Mouse (Mus musculus) kidney, embryonic 14.5 days (tissue): ENCODE measurements at regions not wholly inside any gene's neighbourhood (a gene's known extent, or its start where the extent isn't known, plus 50 kb on each side); places are given as distances from the start of the nearest gene placed in this dataset.
A peak's percentile ranks its signal among the peaks of the same experiment; 100 is the strongest.

Experiments used
- ATAC-seq: fragments of 200-750 bp; cut with Nextera tagmentation; 2 replicates; pipeline ENCODE4 v1.8.0; 2017; ENCODE audit warnings: moderate number of reproducible peaks, mild to moderate bottlenecking, moderate TSS enrichment, moderate library complexity; ENCODE audit not compliant: low FRiP score, low TSS enrichment
- H3K27ac ChIP-seq: fragments of 300-500 bp; sonication (generic); 2 replicates; pipeline ENCODE4 v1.5.1; 2014; ENCODE audit warnings: low read depth, mild to moderate bottlenecking, low read length, moderate library complexity, mixed read lengths
- H3K27me3 ChIP-seq: fragments of 300-500 bp; sonication (generic); 2 replicates; pipeline ENCODE4 v1.6.1; 2014; ENCODE audit warnings: mild to moderate bottlenecking, low read length; ENCODE audit not compliant: control insufficient read depth, insufficient read depth
- H3K36me3 ChIP-seq: fragments of 300-500 bp; sonication (generic); 2 replicates; pipeline ENCODE4 v1.6.1; 2014; ENCODE audit warnings: low read length, mixed read lengths; ENCODE audit not compliant: control insufficient read depth, insufficient read depth
- H3K4me1 ChIP-seq: fragments of 300-500 bp; sonication (generic); 2 replicates; pipeline ENCODE4 v1.6.1; 2014; ENCODE audit warnings: low read length, mixed read lengths; ENCODE audit not compliant: control insufficient read depth, insufficient read depth
- H3K4me2 ChIP-seq: fragments of 300-500 bp; sonication (generic); replicated peaks from 2 replicates; pipeline ENCODE4 v1.6.1; 2014; ENCODE audit warnings: low read depth, mild to moderate bottlenecking, low read length
- H3K4me3 ChIP-seq: fragments of 300-500 bp; sonication (generic); 2 replicates; pipeline ENCODE4 v1.5.1; 2014; ENCODE audit warnings: mild to moderate bottlenecking, low read length
- H3K9ac ChIP-seq: fragments of 300-500 bp; sonication (generic); 2 replicates; pipeline ENCODE4 v1.6.1; 2014; ENCODE audit warnings: low read depth, mild to moderate bottlenecking, low read length, moderate library complexity
- H3K9me3 ChIP-seq: fragments of 300-500 bp; sonication (generic); 2 replicates; pipeline ENCODE4 v1.6.1; 2016; ENCODE audit warnings: low read length; ENCODE audit not compliant: control insufficient read depth
- WGBS: fragments of 180-500 bp; shearing (Covaris S2); extraction: QIAGEN DNeasy Blood & Tissue Kit; methylation state at CpG from one replicate; pipeline ENCODE4 v1.1.7; 2014; 5-methylcytosine and 5-hydroxymethylcytosine counted together

- no peaks in the 10 kb centered on the region for H3K36me3 ChIP-seq
- no peak overlapping the region for H3K4me3 ChIP-seq
- H3K9me3 ChIP-seq: no peaks in the 10 kb centered on the region
- no peak overlapping the region for H3K27ac ChIP-seq
- no peaks in the 10 kb centered on the region for H3K27me3 ChIP-seq
- H3K9ac ChIP-seq: no peak overlapping the region
- no peak for ATAC-seq
- peaks cover 46% of the 10 kb centered on the region for H3K4me1 ChIP-seq
- 91% methylated on average over 4 of the region's 4 CpGs for WGBS
- H3K4me2 ChIP-seq: no peak overlapping the region
Measured at GRCm38 (mm10) chr12:79883651-79884050, 229.2 kb downstream of the Zfp36l1 start.

DNA sequence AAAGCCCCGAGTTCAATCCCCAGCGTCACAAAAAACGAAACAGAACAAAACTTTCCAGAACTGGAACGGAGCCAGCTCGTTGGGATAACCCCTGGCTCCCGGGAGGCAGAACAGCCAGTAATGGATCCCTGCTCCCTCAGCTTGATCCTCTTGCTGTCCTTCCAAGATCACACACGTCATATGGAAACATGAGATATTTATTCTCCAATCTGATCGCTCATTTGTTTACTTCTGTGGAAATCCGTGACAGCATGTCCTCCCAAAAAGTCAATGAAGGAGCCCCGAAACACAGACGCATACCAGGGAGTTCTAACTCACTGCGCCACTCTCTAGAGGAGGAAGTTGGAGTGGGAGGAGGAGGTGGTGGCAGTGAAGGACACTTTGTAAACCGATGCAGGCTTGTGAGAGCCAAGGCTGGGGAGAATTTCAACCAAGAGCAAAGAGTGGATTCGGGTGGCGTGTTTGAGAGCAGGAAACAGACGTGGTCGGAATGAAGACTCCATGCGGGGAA, 232.0 kb downstream of the Zfp36l1 start:
- no peaks in the 10 kb centered on the region for H3K27me3 ChIP-seq
- peak overlapping the region; percentile 88 for H3K27ac ChIP-seq
- H3K4me3 ChIP-seq: no peak overlapping the region
- 26% methylated on average over 18 of the region's 18 CpGs for WGBS
- no peaks in the 10 kb centered on the region; the same call in 1 of the 2 replicates for H3K9me3 ChIP-seq
- H3K36me3 ChIP-seq: no peaks in the 10 kb centered on the region
- H3K4me1 ChIP-seq: peaks cover 32% of the 10 kb centered on the region
- peak overlapping the region; percentile 11; the same call in 1 of the 2 replicates for H3K4me2 ChIP-seq
- ATAC-seq: no peak
- peak overlapping the region; percentile 24; the same call in 1 of the 2 replicates for H3K9ac ChIP-seq

DNA sequence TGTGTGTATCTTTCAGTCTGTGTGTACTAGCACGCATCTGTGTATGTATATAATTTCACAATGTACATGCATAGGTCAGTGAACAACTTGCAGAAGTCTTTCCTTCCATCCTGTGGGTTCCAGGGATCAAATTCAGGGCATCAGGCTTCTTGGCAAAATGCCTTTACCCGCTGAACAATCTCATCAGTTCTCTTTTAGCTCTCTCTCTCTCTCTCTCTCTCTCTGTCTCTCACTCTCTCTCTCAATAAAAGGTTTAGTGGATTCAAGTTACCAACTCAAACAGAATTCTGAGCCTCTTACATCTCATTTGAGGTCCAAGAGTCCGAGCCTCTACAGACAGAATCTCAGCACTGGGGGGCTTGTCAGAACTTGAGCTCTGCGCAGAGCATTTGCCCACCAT, 232.5 kb downstream of the Zfp36l1 start:
- no peak for ATAC-seq
- Histone ChIP-seq H3K9ac (no peak overlapping the region), H3K4me1 (peaks cover 32% of the 10 kb centered on the region), H3K4me2 (no peak overlapping the region), H3K4me3 (no peak overlapping the region), H3K27me3 (no peaks in the 10 kb centered on the region), H3K27ac (peak overlapping the region; percentile 88), H3K9me3 (peaks cover 2% of the 10 kb centered on the region; the same call in 1 of the 2 replicates), H3K36me3 (no peaks in the 10 kb centered on the region)
- WGBS: 54% methylated on average over 4 of the region's 4 CpGs

GRCm38 (mm10) chr12:79879918-79880273, 232.9 kb downstream of the Zfp36l1 start:
- H3K36me3 ChIP-seq: no peaks in the 10 kb centered on the region
- H3K27me3 ChIP-seq: no peaks in the 10 kb centered on the region
- no peak overlapping the region for H3K4me3 ChIP-seq
- WGBS: 31% methylated on average over 9 of the region's 9 CpGs
- peak overlapping the region; percentile 88 for H3K27ac ChIP-seq
- H3K9me3 ChIP-seq: peaks cover 3% of the 10 kb centered on the region; the same call in 1 of the 2 replicates
- peak; percentile 41; the same call in 1 of the 2 replicates for ATAC-seq
- H3K4me1 ChIP-seq: peaks cover 32% of the 10 kb centered on the region
- no peak overlapping the region for H3K4me2 ChIP-seq
- H3K9ac ChIP-seq: no peak overlapping the region

- no peaks in the 10 kb centered on the region for H3K36me3 ChIP-seq
- H3K4me3 ChIP-seq: no peak overlapping the region
- no peak overlapping the region; the same call in 1 of the 2 replicates for H3K9ac ChIP-seq
- 10% methylated on average over 15 of the region's 15 CpGs for WGBS
- H3K27ac ChIP-seq: peak overlapping the region; percentile 88
- no peak overlapping the region for H3K4me2 ChIP-seq
- peak; percentile 86 for ATAC-seq
- peaks cover 3% of the 10 kb centered on the region; the same call in 1 of the 2 replicates for H3K9me3 ChIP-seq
- peaks cover 32% of the 10 kb centered on the region for H3K4me1 ChIP-seq
- H3K27me3 ChIP-seq: no peaks in the 10 kb centered on the region
Measured at GRCm38 (mm10) chr12:79879093-79879917, 233.5 kb downstream of the Zfp36l1 start.

DNA sequence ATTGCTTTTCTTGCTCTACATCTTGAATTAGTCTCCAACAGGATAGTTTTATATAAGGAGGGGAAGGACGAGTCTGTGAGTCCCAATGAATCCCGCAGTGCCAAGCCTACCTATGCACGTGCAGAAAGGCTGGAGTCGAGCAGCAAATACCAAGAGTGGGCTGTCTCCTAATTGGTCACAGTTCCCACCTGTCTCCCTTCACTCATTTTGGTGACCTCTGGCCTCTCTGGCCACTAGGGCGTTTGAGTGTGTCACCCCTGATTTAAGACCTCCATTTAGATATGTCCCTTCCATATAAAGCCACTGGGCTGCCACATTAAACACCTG, 234.1 kb downstream of the Zfp36l1 start:
- H3K4me1 ChIP-seq: peaks cover 32% of the 10 kb centered on the region
- H3K36me3 ChIP-seq: no peaks in the 10 kb centered on the region
- no peak overlapping the region for H3K9ac ChIP-seq
- peaks cover 3% of the 10 kb centered on the region; the same call in 1 of the 2 replicates for H3K9me3 ChIP-seq
- no peak overlapping the region for H3K4me3 ChIP-seq
- peak overlapping the region; percentile 88; the same call in 1 of the 2 replicates for H3K27ac ChIP-seq
- ATAC-seq: 0 out of 2 replicates have a peak, but pooled peaks have one; percentile 2
- 37% methylated on average over 5 of the region's 5 CpGs for WGBS
- no peak overlapping the region for H3K4me2 ChIP-seq
- H3K27me3 ChIP-seq: no peaks in the 10 kb centered on the region

DNA sequence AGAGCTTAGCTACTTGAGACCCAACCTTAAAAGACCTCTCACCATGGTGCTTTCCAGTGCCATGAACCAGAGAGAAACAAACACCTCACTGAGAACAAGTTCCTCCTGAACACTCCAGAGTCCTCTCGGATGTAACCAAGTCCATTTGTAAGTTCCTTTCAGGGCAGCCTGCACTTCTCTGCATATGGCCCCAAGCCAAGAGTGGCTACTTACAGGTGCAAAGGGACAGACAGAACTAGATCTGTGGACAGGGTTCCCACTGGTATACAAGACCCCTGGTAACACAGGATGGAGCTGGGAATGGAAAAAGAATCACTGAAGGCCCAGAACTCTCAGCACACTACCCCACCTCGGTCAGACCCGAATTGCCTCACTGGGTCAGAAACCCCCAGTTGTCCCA, 234.7 kb downstream of the Zfp36l1 start:
- Histone ChIP-seq H3K27ac (no peak overlapping the region), H3K4me1 (peaks cover 32% of the 10 kb centered on the region), H3K9ac (no peak overlapping the region), H3K9me3 (peaks cover 3% of the 10 kb centered on the region; the same call in 1 of the 2 replicates), H3K36me3 (no peaks in the 10 kb centered on the region), H3K27me3 (no peaks in the 10 kb centered on the region), H3K4me3 (no peak overlapping the region), H3K4me2 (no peak overlapping the region)
- 89% methylated on average over 3 of the region's 3 CpGs for WGBS
- ATAC-seq: no peak

GRCm38 (mm10) chr12:79874333-79874732, 238.5 kb downstream of the Zfp36l1 start:
- 31% methylated on average over 2 of the region's 2 CpGs for WGBS
- no peaks in the 10 kb centered on the region for H3K27me3 ChIP-seq
- no peak for ATAC-seq

GRCm38 (mm10) chr12:79865179-79865552, 247.6 kb downstream of the Zfp36l1 start:
- WGBS: 41% methylated on average over 6 of the region's 6 CpGs
- Histone ChIP-seq H3K27me3 (no peaks in the 10 kb centered on the region), H3K4me3 (no peak overlapping the region), H3K36me3 (no peaks in the 10 kb centered on the region), H3K4me2 (no peak overlapping the region), H3K9ac (peak overlapping the region; percentile 28; the same call in 1 of the 2 replicates), H3K4me1 (peaks cover 15% of the 10 kb centered on the region), H3K27ac (peak overlapping the region; percentile 62; the same call in 1 of the 2 replicates), H3K9me3 (0 out of 2 replicates have a peak, but pooled peaks cover 2% of the 10 kb centered on the region)
- ATAC-seq: peak; percentile 60; the same call in 1 of the 2 replicates

More at GRCm38 (mm10) chr12:79874333-79874732, 238.5 kb downstream of the Zfp36l1 start:
- no peak overlapping the region for H3K4me2 ChIP-seq
- no peak overlapping the region for H3K9ac ChIP-seq
- peaks cover 8% of the 10 kb centered on the region for H3K4me1 ChIP-seq
- peaks cover 3% of the 10 kb centered on the region; the same call in 1 of the 2 replicates for H3K9me3 ChIP-seq
- no peak overlapping the region for H3K4me3 ChIP-seq
- no peak overlapping the region for H3K27ac ChIP-seq
- no peaks in the 10 kb centered on the region for H3K36me3 ChIP-seq
